Mouse (Mus musculus): ENCODE data around the gene Gm5148.
A peak's percentile ranks its signal among the peaks of the same experiment; 100 is the strongest.

Gene Gm5148

GRCm38 (mm10) chr3:37738171-37738950 is 14.1 kb upstream of the Gm5148 start:
- DNase-seq (ENCODE audit: low read depth) = peak; percentile 64

- no peak for DNase-seq (ENCODE audit: low read depth)
Measured at GRCm38 (mm10) chr3:37737407-37737806, 13.1 kb upstream of the Gm5148 start.

GRCm38 (mm10) chr3:37735166-37735565 is 10.9 kb upstream of the Gm5148 start:
- DNase-seq (ENCODE audit: low read depth) = no peak

- no peak for DNase-seq (ENCODE audit: low read depth)
Measured at GRCm38 (mm10) chr3:37729142-37729541, 4.9 kb upstream of the Gm5148 start.

GRCm38 (mm10) chr3:37728112-37729100 is 4.1 kb upstream of the Gm5148 start:
- DNase-seq (ENCODE audit: low read depth) = no peak

GRCm38 (mm10) chr3:37727392-37727791 is 3.1 kb upstream of the Gm5148 start:
- DNase-seq (ENCODE audit: low read depth) = no peak

DNA sequence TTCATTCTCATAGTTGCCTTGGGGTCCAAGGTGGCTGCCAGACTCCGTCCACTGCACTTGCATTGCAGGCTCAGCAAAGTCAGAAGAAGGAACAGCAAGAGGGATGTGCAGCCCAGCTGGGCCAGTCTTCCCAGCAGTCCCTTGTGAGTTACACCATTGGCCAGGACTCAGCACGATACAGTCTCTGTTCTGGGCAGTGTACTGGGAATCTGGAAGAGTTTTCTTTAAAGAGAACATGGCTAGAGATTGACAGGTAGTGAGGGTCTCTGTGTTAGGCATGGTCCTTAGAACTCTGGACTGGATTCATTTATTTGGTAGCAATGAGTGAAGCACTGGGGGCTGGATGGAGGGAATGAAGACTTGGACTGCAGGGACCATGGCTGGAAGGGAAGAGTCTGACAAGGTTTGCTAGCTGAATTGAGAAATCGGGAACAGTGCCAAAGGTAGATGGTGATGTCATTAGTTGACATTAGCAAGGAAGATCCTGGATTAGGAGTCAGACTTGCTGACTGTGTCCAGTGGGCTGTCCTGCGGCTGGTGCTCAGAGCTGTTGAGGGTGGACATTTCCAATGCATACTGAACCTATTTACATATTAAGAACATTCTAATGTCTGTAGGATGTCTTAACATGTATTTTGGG is 2.3 kb upstream of the Gm5148 start:
- no peak for DNase-seq (ENCODE audit: low read depth)

DNA sequence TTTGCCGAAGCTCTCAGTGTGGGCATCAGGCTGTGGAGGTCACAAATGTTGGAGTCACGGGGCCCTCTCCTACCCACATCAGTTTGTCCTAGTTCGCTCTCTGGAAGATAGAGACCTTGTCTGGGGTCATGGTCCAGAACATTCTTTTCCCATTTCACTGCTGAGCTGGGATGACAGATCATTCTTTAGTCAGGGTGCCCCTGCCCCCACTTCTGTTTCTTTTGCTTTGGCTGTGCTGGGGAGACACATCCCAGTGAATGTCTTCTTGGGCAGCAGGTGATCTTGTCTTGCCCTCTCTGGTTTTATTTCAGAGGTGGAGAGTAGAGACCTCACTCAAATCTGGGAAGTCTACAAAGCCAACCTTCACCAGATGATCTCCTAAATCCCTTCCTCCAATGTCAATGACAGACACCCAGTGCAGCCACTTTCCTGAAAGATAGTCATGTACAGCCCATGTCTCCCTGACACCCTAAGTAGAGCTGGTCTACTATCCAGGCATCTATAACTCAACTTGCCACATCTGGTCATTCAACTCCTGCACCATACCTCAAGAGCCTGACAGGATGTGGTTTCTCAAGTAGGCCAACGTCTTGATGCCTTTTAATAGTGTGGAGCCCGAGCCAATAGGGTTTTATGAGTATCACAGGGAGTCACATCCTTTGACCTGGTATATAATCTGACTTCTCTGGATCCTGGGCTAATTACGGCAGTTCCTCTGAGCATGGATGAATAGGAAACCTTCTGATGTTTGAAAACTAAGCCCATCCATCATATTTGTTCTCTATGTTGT is 851 bp upstream of the Gm5148 start:
- DNase-seq (ENCODE audit: low read depth) = peak; percentile 30

GRCm38 (mm10) chr3:37723662-37724170 is 574 bp downstream of the Gm5148 start:
- no peak for DNase-seq (ENCODE audit: low read depth)

DNA sequence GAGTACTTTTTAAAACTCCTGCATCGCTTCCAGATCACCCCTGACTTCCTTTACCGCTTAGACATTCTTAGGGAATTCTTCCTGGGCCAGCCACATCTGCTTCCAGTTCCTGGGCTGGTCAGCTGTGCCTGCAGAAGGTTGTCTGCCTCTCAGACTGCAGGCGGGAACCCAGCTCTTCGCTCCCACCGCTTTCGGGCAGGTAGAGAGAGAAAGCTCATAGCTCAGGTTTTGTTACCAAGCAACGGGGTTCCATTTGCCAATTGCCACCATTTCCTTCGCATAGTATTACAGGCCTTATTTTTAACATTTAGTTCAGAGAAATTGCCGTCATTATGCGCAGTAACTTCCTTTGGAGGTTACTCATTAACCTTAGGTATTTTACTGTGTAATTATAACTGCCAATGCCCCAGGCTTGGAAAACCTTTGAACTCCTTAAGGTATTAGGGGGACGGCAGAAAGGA is 1.2 kb downstream of the Gm5148 start:
- DNase-seq (ENCODE audit: low read depth) = no peak

DNA sequence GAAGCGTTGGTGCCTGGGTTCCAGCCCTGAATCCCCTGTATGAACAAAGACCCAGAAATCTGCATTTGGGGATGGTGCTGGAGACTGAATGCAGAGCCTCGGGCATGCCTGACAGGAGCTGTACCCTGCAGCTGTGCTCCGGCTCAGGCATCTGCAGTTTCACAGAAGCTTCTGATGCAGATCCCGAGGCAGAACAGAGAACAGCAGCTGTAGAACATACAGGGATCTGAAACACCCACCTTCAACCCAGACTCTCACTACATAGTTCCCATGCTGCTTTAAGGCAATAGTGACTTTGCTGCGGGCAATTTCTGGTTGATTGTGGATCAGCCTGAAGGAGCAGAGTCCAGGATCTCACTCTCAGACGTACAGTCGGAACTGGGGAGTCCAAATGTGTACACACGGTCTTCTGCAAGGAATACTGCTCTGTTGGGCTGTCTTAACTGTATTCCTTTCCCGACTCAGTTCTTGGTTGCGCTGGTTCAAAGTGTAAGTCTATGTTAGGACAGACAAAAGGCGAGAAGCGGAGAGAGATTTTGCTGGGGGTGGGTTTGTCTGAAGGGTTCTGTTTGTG is 1.7 kb downstream of the Gm5148 start:
- DNase-seq (ENCODE audit: low read depth) = no peak

DNA sequence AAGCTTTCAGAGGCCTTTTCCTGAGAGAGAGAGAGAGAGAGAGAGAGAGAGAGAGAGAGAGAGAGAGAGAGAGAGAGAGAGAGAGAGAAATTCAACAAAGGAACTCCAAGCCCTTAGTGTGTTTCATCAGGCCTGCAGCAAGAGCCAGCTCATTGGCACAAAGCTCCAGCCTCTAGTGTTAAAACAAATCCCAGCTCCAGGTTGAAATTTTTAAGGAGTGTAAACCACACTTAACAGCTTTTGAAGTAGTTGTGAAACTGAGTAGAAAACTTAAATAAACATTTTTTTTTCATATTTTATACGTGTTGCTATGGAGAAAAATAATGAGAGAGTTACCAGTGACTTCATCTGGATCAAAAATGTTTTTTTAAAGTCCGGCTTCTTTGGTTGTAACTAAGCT is 7.3 kb downstream of the Gm5148 start:
- DNase-seq (ENCODE audit: low read depth) = no peak

- no peak for DNase-seq (ENCODE audit: low read depth)
Measured at GRCm38 (mm10) chr3:37715734-37716133, 8.6 kb downstream of the Gm5148 start.

GRCm38 (mm10) chr3:37712501-37712900 is 11.8 kb downstream of the Gm5148 start:
- no peak for DNase-seq (ENCODE audit: low read depth)

DNA sequence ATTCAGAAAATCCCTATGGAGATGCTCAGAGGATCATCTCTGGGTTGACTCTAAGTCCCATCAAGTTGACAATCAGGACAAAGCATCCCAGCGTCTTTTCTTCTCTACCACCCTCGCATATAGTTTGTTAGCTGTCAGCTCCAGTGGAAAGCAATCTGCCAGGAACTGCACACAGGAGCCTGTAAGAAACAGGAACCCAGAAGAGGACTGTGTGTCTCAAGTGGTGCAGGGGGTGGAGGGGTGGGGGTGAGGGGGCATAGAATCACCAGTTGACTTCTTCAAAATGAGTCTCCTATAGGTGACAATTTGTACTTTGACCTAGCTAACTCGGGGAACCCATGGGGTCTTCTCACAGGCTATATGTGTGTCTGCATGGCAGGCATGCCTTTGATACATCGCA is 12.7 kb downstream of the Gm5148 start:
- no peak for DNase-seq (ENCODE audit: low read depth)

GRCm38 (mm10) chr3:37707801-37708200 is 16.5 kb downstream of the Gm5148 start:
- no peak for DNase-seq (ENCODE audit: low read depth)

DNA sequence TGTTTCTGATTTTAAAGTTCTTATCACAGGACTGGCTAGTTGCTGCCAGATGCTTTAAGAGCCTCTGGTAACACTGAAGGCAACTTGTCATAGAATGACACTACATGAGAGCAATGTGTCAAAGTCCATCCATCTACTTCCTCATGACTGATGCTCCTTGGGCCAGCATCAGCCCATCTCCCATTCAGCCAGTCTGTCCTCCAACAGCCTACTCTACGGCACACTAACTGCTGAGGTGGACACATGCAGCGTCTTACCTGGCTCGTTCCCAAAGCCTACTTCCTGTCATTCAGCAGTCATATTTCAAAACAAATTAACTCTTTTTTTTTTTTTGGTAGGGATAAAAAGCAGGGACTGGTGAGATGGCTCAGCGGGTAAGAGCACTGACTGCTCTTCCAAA is 17.9 kb downstream of the Gm5148 start:
- DNase-seq (ENCODE audit: low read depth) = no peak

DNA sequence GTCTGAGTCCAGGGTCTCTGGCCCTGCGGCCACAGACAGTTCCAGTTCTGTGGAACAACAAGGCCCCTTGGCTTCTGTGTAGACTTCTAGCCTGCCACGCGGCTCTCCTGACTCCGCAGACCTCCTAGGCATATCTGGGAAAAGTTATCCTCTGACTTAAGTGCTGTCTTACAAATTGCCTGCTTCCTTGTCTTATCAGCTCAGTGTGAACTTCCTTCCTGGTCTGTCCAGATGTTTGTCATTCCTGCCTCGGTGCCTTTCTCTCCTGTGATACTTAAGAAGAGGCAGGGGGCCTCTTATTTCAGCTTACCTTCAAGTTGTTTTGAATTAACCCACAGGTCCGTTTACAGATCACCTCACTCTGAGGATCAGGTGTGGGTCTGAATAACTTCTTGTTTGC is 18.9 kb downstream of the Gm5148 start:
- DNase-seq (ENCODE audit: low read depth) = no peak

GRCm38 (mm10) chr3:37704701-37705279 is 19.5 kb downstream of the Gm5148 start:
- no peak for DNase-seq (ENCODE audit: low read depth)

DNA sequence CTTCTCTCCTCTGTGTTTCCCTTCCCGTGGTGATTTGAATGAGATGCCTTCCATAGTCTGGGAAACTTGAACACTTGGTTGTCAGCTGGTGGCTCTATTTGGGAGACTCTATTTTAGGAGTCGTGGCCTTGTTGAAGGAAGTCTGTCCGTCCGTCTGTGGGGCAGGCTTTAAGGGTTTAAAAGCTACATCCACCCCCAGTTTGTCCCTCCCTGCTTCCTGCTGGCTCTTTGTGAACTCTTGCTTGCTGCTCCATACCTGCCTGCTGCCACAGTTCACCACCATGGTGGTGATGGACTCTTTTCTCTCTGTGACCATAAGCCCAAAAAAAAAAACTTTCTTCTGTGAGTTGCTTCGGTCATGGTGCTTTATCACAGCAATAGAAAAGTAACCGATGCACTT is 21.2 kb downstream of the Gm5148 start:
- no peak for DNase-seq (ENCODE audit: low read depth)

GRCm38 (mm10) chr3:37693552-37693951 is 30.7 kb downstream of the Gm5148 start:
- DNase-seq (ENCODE audit: low read depth) = no peak
